Mouse (Mus musculus) spleen, adult 2 months (tissue): ENCODE results near the gene Vmn2r3. TPM values are rescaled to one million over a fixed set of nuclear protein-coding genes. Genes with fewer than 3 reads are reported as not detected.
"Not testable (repeated sequence)": the region's sequence is repeated elsewhere in the genome, so short reads cannot be mapped to it uniquely, and the experiment has no call there.

Experiments
- DNase-seq, 2 experiments: peaks; one replicate each; pipeline versions ENCODE4 v3.0.0 to v3.0.0-alpha.2; 2012 to 2021; ENCODE audit warnings: low spot score in 2 of 2, low read depth in 1 of 2
- H3K27ac ChIP-seq: fragments of 200-500 bp; 2 replicates; pipeline ENCODE4 v1.5.1; 2012; ENCODE audit warnings: low read length, inconsistent platforms; ENCODE audit not compliant: insufficient read depth
- H3K27me3 ChIP-seq: fragments of 200-500 bp; 2 replicates; pipeline ENCODE4 v1.6.1; 2012; ENCODE audit warnings: mild to moderate bottlenecking, moderate library complexity, low read length, inconsistent platforms; ENCODE audit not compliant: control insufficient read depth, insufficient read depth
- H3K36me3 ChIP-seq: fragments of 200-500 bp; 2 replicates; pipeline ENCODE4 v1.6.1; 2012; ENCODE audit warnings: mild to moderate bottlenecking, low read length, inconsistent platforms; ENCODE audit not compliant: control insufficient read depth, insufficient read depth
- H3K4me1 ChIP-seq: fragments of 200-500 bp; 2 replicates; pipeline ENCODE4 v1.6.1; 2011; ENCODE audit warnings: inconsistent platforms; ENCODE audit not compliant: control insufficient read depth, insufficient read depth, insufficient read length
- H3K4me3 ChIP-seq: fragments of 200-500 bp; 2 replicates; pipeline ENCODE4 v1.5.1; 2011; ENCODE audit warnings: mild to moderate bottlenecking, inconsistent platforms; ENCODE audit not compliant: insufficient read depth, insufficient read length; ENCODE audit errors: extremely low read depth
- CTCF ChIP-seq: fragments of 200-500 bp; IDR thresholded peaks from 2 replicates; pipeline ENCODE4 v1.5.1; 2011; ENCODE audit warnings: mild to moderate bottlenecking, inconsistent platforms; ENCODE audit not compliant: insufficient read depth, insufficient read length, insufficient replicate concordance; ENCODE audit errors: extremely low read depth
- POLR2A ChIP-seq: fragments of 200-500 bp; IDR thresholded peaks from 2 replicates; pipeline ENCODE4 v1.6.1; 2011; ENCODE audit warnings: low read depth, low read length, inconsistent platforms
- WGBS: fragments of 180-500 bp; shearing (Covaris S2); methylation state at CpG from one replicate; pipeline ENCODE4 v1.1.7; 2018; 5-methylcytosine and 5-hydroxymethylcytosine counted together
- polyA plus RNA-seq: library from polyadenylated mRNA; depleted of rRNA; stranded (reverse); fragments of >200 nt; gene quantifications from 2 replicates; pipeline ENCODE4 v1.2.3, GENCODE M21; 2012; rRNA removed

The Vmn2r3 gene
- not detected in 2 replicates for polyA plus RNA-seq

GRCm38 (mm10) chr3:64289609-64290008, at the start of gene Vmn2r3:
Gene Vmn2r3 (minus strand): TSS chr3:64289709.
- Histone ChIP-seq H3K36me3 (no peaks in the 10 kb centered on the region), H3K4me3 (no peak within 1 kb of the TSS), H3K4me1 (no peaks in the 10 kb centered on the region), H3K27me3 (no peaks in the 10 kb centered on the region), H3K27ac (no peak within 1 kb of the TSS)
- no peak for DNase-seq
- WGBS, result 90% methylated on average over 1 of the region's 1 CpGs
- no peak for TF ChIP-seq POLR2A
- TF ChIP-seq CTCF, result no peak

- TF ChIP-seq POLR2A, result no peak
- no peak for TF ChIP-seq CTCF
- no peaks in the 10 kb centered on the region for H3K36me3 ChIP-seq
- WGBS, result 69% methylated on average over 1 of the region's 1 CpGs
- no peaks in the 10 kb centered on the region for H3K4me1 ChIP-seq
- H3K27me3 ChIP-seq, result no peaks in the 10 kb centered on the region
- no peak for DNase-seq
- H3K27ac ChIP-seq, result no peak overlapping the region
- no peak overlapping the region for H3K4me3 ChIP-seq
These were observed 43.0 kb upstream of the Vmn2r3 start for GRCm38 (mm10) chr3:64332548-64332947.

- WGBS, result 75% methylated on average over 2 of the region's 2 CpGs
- Histone ChIP-seq H3K27ac (no peak overlapping the region), H3K4me1 (no peaks in the 10 kb centered on the region), H3K4me3 (no peak overlapping the region), H3K27me3 (no peaks in the 10 kb centered on the region), H3K36me3 (no peaks in the 10 kb centered on the region)
- no peak for DNase-seq
- TF ChIP-seq POLR2A (no peak), CTCF (no peak)
These were observed 32.3 kb upstream of the Vmn2r3 start for GRCm38 (mm10) chr3:64321824-64322223.

GRCm38 (mm10) chr3:64306799-64307198, 17.3 kb upstream of the Vmn2r3 start:
- no peak for DNase-seq
- no peak overlapping the region for H3K27ac ChIP-seq
- TF ChIP-seq POLR2A (no peak), CTCF (no peak)

GRCm38 (mm10) chr3:64265762-64266112, 23.8 kb downstream of the Vmn2r3 start:
- H3K27me3 ChIP-seq, result no peaks in the 10 kb centered on the region
- TF ChIP-seq POLR2A (no peak), CTCF (no peak)
- no peak for DNase-seq
- no peak overlapping the region for H3K27ac ChIP-seq
- 37% methylated on average over 1 of the region's 1 CpGs for WGBS
- H3K4me3 ChIP-seq, result no peak overlapping the region
- no peaks in the 10 kb centered on the region for H3K36me3 ChIP-seq
- no peaks in the 10 kb centered on the region for H3K4me1 ChIP-seq

More at GRCm38 (mm10) chr3:64306799-64307198, 17.3 kb upstream of the Vmn2r3 start:
- H3K4me1 ChIP-seq, result no peaks in the 10 kb centered on the region
- no peaks in the 10 kb centered on the region for H3K27me3 ChIP-seq
- H3K36me3 ChIP-seq, result no peaks in the 10 kb centered on the region
- no peak overlapping the region for H3K4me3 ChIP-seq

GRCm38 (mm10) chr3:64265056-64265761, 24.3 kb downstream of the Vmn2r3 start:
- not testable (repeated sequence) for DNase-seq, H3K4me3 ChIP-seq, H3K27me3 ChIP-seq, H3K36me3 ChIP-seq, H3K4me1 ChIP-seq, H3K27ac ChIP-seq
- WGBS, result 48% methylated on average over 7 of the region's 7 CpGs

GRCm38 (mm10) chr3:64259582-64259981, 29.9 kb downstream of the Vmn2r3 start:
- no peak for DNase-seq
- Histone ChIP-seq H3K27me3 (no peaks in the 10 kb centered on the region), H3K4me3 (no peak overlapping the region), H3K36me3 (no peaks in the 10 kb centered on the region), H3K27ac (no peak overlapping the region), H3K4me1 (no peaks in the 10 kb centered on the region)
- no peak for TF ChIP-seq CTCF
- TF ChIP-seq POLR2A, result no peak
- WGBS, result 62% methylated on average over 3 of the region's 3 CpGs

GRCm38 (mm10) chr3:64251646-64252045, 37.9 kb downstream of the Vmn2r3 start:
- Histone ChIP-seq H3K27me3 (no peaks in the 10 kb centered on the region), H3K4me1 (no peaks in the 10 kb centered on the region), H3K27ac (no peak overlapping the region), H3K36me3 (no peaks in the 10 kb centered on the region), H3K4me3 (no peak overlapping the region)
- WGBS, result 82% methylated on average over 5 of the region's 5 CpGs
- TF ChIP-seq POLR2A (no peak), CTCF (no peak)
- no peak for DNase-seq

- 84% methylated on average over 6 of the region's 6 CpGs for WGBS
- H3K27me3 ChIP-seq, DNase-seq, H3K4me3 ChIP-seq, H3K27ac ChIP-seq, H3K36me3 ChIP-seq, H3K4me1 ChIP-seq: not testable (repeated sequence)
These were observed 39.0 kb downstream of the Vmn2r3 start for GRCm38 (mm10) chr3:64250461-64250860.

GRCm38 (mm10) chr3:64235459-64235858, 54.0 kb downstream of the Vmn2r3 start:
- not testable (repeated sequence) for H3K4me1 ChIP-seq, H3K4me3 ChIP-seq, H3K27ac ChIP-seq, H3K36me3 ChIP-seq, DNase-seq, H3K27me3 ChIP-seq
- 43% methylated on average over 6 of the region's 6 CpGs for WGBS

- H3K4me3 ChIP-seq, H3K27me3 ChIP-seq, DNase-seq, H3K27ac ChIP-seq, H3K36me3 ChIP-seq, H3K4me1 ChIP-seq: not testable (repeated sequence)
- WGBS, result 78% methylated on average over 10 of the region's 12 CpGs
These were observed 55.9 kb downstream of the Vmn2r3 start for GRCm38 (mm10) chr3:64233655-64234054.
